Mouse (Mus musculus): ENCODE results near the gene Tspan17.

DNA sequence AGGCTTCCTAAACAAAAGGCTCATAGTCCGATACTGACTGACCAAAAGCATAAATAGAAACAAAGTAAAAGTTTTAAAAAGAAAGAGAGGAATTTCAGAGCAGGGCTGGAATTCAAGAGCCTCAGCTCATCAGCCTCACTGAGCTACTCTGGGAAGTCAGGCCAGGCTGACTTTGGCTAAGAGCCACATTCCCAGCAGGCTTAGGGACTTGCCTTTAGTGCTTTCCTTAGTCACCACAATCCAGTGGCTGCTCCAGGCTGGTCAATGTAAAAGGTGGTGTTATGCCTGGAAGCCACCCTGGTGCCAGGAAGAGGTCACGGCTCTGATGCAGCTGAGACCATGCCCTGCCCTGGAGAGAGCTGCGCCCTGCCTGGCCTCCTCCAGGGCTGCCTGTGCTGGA, 8.6 kb upstream of the Tspan17 start:
- no peak for TF ChIP-seq POLR2A (IDR thresholded peaks at IDR 0.05; ENCODE audit: borderline replicate concordance, control insufficient read depth, low read depth, low read length)
- no peak for TF ChIP-seq CTCF (IDR thresholded peaks at IDR 0.05; ENCODE audit: control insufficient read depth, insufficient read depth, low read length)

Measured in bone marrow, adult 2 months (tissue).